Mouse (Mus musculus) C2C12 (cell line): Measurements from ENCODE around the gene Rab11fip5.

Experiments used
- CTCF ChIP-seq: IDR thresholded peaks from one replicate; pipeline ENCODE4 v1.5.1; 2011; ENCODE audit not compliant: control insufficient read depth, insufficient read depth, insufficient read length
- MAX ChIP-seq: IDR thresholded peaks from one replicate; pipeline ENCODE4 v1.6.1; 2011; ENCODE audit warnings: mild to moderate bottlenecking, control low read depth
- MYOD1 ChIP-seq: IDR thresholded peaks from one replicate; pipeline ENCODE4 v1.6.1; 2011; ENCODE audit warnings: low read depth; ENCODE audit not compliant: control insufficient read depth, insufficient read length

DNA sequence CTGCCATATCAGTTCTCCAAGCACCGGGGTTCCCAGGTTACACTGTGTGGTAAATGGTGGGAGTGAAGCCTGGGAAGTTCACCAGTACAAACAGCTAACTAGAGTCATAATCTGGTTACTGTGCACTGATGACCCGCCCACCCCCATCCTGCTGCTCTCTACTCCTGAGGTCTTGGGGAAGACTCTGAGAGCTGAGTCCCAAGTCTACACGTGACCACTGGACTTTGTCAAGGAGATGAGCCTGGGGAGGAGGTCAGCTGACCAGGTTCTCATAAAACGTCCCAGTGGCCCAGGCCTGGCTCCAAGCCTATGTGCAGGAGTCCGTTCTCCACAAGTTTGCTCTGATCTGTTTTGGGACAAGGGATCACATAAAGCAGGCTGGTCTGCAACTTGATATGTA, 14.1 kb downstream of the Rab11fip5 start:
- no peak for TF ChIP-seq CTCF
- no peak for TF ChIP-seq MAX
- no peak for TF ChIP-seq MYOD1
